Mouse (Mus musculus): ENCODE measurements around the gene Emc10. TPM values are rescaled to one million over a fixed set of nuclear protein-coding genes. Genes with fewer than 3 reads are reported as not detected.
A peak's percentile ranks its signal among the peaks of the same experiment; 100 is the strongest.

Gene Emc10
- polyA plus RNA-seq, 1 experiment from 2014 or later: 140 TPM

DNA sequence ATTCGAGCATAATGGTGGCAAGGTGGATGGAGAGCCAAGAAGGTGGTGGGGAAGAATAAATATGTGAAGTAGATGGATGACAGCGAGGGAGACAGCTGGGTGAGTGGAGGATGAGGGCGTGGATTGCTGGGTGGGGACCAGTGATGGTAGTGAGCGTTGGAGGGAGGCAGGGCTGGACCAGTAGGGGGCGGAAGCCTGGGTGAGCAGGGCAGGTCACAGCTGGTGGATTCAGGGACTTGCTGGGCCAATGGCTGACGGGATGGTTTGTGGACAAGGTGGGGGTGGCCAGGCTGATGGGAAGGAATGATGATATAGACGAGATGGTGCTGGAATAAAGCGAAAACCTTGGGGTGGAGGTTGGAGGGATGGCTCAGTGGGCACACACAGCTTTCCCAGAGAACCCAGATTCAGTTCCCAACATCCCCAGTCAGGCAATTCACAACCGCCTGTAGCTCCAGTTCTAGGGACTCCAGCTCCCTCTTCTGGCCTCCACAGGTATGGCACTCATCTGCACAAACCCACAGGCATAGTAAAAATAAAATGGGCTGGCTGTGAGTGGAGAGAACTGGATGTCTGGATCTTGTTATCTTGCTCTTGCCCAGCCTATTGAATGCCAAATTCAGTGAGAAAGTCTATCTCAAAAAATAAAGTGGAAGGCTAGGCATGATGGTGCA is 23.0 kb upstream of the Emc10 start:
- Histone ChIP-seq H3K4me2 (ENCODE audit: low read depth, low read length) (no peak overlapping the region), H3K27me3 (replicated peaks; ENCODE audit: control insufficient read depth, insufficient read depth, low read length) (peaks cover 31% of the 10 kb centered on the region), H3K27ac (replicated peaks; ENCODE audit: low read depth, low read length) (no peak overlapping the region), H3K4me1 (ENCODE audit: control insufficient read depth, insufficient read depth, low read length) (no peaks in the 10 kb centered on the region), H3K4me3 (ENCODE audit: low read depth, low read length) (no peak overlapping the region), H3K9me3 (ENCODE audit: control insufficient read depth, low read length) (no peaks in the 10 kb centered on the region), H3K9ac (ENCODE audit: low read depth, low read length) (no peak overlapping the region), H3K36me3 (ENCODE audit: control insufficient read depth, insufficient read depth, low read length) (no peaks in the 10 kb centered on the region)
- 65% methylated on average over 9 of the region's 9 CpGs for WGBS
- no peak for DNase-seq (ENCODE audit: low spot score)
- ATAC-seq (ENCODE audit: low read depth): no peak

GRCm38 (mm10) chr7:44507491-44507890 is 11.2 kb upstream of the Emc10 start:
- H3K4me2 ChIP-seq (ENCODE audit: low read depth, low read length): no peak overlapping the region
- no peak for DNase-seq (ENCODE audit: low spot score)
- H3K27ac ChIP-seq (replicated peaks; ENCODE audit: low read depth, low read length): no peak overlapping the region
- peaks cover 8% of the 10 kb centered on the region for H3K27me3 ChIP-seq (replicated peaks; ENCODE audit: control insufficient read depth, insufficient read depth, low read length)
- 0 out of 2 replicates have a peak, but pooled peaks cover 3% of the 10 kb centered on the region for H3K9me3 ChIP-seq (ENCODE audit: control insufficient read depth, low read length)
- no peak overlapping the region for H3K9ac ChIP-seq (ENCODE audit: low read depth, low read length)
- no peaks in the 10 kb centered on the region for H3K36me3 ChIP-seq (ENCODE audit: control insufficient read depth, insufficient read depth, low read length)
- H3K4me3 ChIP-seq (ENCODE audit: low read depth, low read length): no peak overlapping the region
- ATAC-seq (ENCODE audit: low read depth): no peak
- H3K4me1 ChIP-seq (ENCODE audit: control insufficient read depth, insufficient read depth, low read length): no peaks in the 10 kb centered on the region

DNA sequence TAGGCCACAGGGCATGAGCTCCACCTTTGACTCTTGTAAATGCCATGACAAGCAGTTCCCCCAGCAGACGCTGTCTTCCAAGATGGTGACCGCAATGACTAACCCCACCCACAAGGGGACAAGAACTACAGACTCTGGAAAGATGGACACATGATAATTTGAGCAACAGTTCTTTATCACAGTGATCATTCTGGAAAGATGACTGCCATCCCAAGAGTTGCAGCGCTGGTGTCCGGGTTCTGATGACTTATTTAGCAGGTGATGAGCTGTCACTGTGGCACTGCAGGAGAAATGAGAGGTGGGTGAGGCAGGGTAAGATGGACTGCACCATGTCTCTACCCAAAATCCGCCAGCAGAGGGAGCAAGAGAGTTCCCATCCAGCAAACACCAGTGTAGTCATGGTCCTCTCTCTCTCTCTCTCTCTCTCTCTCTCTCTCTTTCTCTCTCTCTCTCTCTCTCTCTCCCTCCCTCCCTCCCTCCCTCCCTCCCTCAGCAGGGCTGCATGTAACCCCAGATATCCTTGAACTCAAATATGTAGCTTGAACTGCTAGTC is 5.3 kb upstream of the Emc10 start:
- ATAC-seq (ENCODE audit: low read depth) (0 out of 2 replicates have a peak, but pooled peaks have one; percentile 62), DNase-seq (ENCODE audit: low spot score) (peak; percentile 43)
- no peak overlapping the region for H3K4me2 ChIP-seq (ENCODE audit: low read depth, low read length)
- no peak overlapping the region for H3K4me3 ChIP-seq (ENCODE audit: low read depth, low read length)
- no peaks in the 10 kb centered on the region for H3K27me3 ChIP-seq (replicated peaks; ENCODE audit: control insufficient read depth, insufficient read depth, low read length)
- 41% methylated on average over 5 of the region's 5 CpGs for WGBS
- H3K27ac ChIP-seq (replicated peaks; ENCODE audit: low read depth, low read length): no peak overlapping the region
- no peak overlapping the region for H3K9ac ChIP-seq (ENCODE audit: low read depth, low read length)
- no peaks in the 10 kb centered on the region for H3K36me3 ChIP-seq (ENCODE audit: control insufficient read depth, insufficient read depth, low read length)
- no peaks in the 10 kb centered on the region for H3K4me1 ChIP-seq (ENCODE audit: control insufficient read depth, insufficient read depth, low read length)
- H3K9me3 ChIP-seq (ENCODE audit: control insufficient read depth, low read length): 0 out of 2 replicates have a peak, but pooled peaks cover 3% of the 10 kb centered on the region

DNA sequence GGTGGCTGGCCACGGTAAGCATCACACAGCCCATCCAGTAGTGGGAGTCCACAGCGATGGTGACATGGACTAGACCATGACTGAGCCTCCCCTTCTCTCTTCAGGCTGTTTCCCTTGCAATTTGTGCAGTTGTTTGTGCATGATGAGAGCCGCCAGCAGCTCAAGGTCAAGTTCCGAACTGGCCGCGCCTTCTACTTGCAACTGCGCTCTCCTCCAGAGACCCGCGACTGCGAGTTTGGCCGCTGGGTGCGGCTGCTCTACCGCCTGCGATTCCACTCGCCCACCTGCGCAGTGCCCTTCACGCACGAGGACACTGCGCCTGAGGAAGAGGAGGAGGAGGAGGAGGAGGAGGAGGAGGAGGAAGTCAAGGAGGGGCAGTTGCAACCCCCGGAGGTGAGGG is 3.7 kb upstream of the Emc10 start:
- Histone ChIP-seq H3K4me3 (ENCODE audit: low read depth, low read length) (no peak overlapping the region), H3K4me2 (ENCODE audit: low read depth, low read length) (no peak overlapping the region), H3K9ac (ENCODE audit: low read depth, low read length) (no peak overlapping the region), H3K9me3 (ENCODE audit: control insufficient read depth, low read length) (0 out of 2 replicates have a peak, but pooled peaks cover 3% of the 10 kb centered on the region), H3K27ac (replicated peaks; ENCODE audit: low read depth, low read length) (no peak overlapping the region), H3K27me3 (replicated peaks; ENCODE audit: control insufficient read depth, insufficient read depth, low read length) (no peaks in the 10 kb centered on the region), H3K4me1 (ENCODE audit: control insufficient read depth, insufficient read depth, low read length) (peaks cover 7% of the 10 kb centered on the region), H3K36me3 (ENCODE audit: control insufficient read depth, insufficient read depth, low read length) (no peaks in the 10 kb centered on the region)
- WGBS: 59% methylated on average over 15 of the region's 20 CpGs
- ATAC-seq (ENCODE audit: low read depth) (no peak), DNase-seq (ENCODE audit: low spot score) (no peak)

DNA sequence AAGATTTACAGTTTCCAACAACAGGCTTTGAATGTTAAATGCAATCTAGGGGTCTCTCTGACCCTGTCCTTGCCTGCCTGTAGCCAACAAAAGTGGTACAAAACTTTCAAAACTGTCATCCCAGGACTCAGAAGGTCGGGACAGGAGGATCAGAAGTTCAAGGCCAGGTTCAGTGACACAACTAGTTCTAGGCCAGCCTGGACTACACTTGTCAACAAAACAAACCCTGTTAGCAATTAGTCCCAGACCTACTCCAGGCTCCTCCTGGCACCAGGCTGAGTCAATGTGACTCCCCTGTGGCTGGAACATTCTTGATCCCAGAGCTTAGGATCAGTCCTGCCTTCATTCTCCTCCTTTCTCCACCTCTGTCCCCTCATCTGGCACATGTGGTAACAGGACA is 2.6 kb upstream of the Emc10 start:
- Histone ChIP-seq H3K4me3 (ENCODE audit: low read depth, low read length) (no peak overlapping the region), H3K27me3 (replicated peaks; ENCODE audit: control insufficient read depth, insufficient read depth, low read length) (no peaks in the 10 kb centered on the region), H3K4me2 (ENCODE audit: low read depth, low read length) (no peak overlapping the region), H3K27ac (replicated peaks; ENCODE audit: low read depth, low read length) (no peak overlapping the region), H3K36me3 (ENCODE audit: control insufficient read depth, insufficient read depth, low read length) (peaks cover 7% of the 10 kb centered on the region), H3K4me1 (ENCODE audit: control insufficient read depth, insufficient read depth, low read length) (peaks cover 7% of the 10 kb centered on the region), H3K9ac (ENCODE audit: low read depth, low read length) (no peak overlapping the region), H3K9me3 (ENCODE audit: control insufficient read depth, low read length) (no peaks in the 10 kb centered on the region)
- DNase-seq (ENCODE audit: low spot score): no peak
- no peak for ATAC-seq (ENCODE audit: low read depth)
- WGBS: 75% methylated on average over 1 of the region's 1 CpGs

- Histone ChIP-seq H3K9me3 (ENCODE audit: control insufficient read depth, low read length) (no peaks in the 10 kb centered on the region), H3K4me3 (ENCODE audit: low read depth, low read length) (peak overlapping the region; percentile 76), H3K36me3 (ENCODE audit: control insufficient read depth, insufficient read depth, low read length) (peaks cover 20% of the 10 kb centered on the region), H3K4me2 (ENCODE audit: low read depth, low read length) (peak overlapping the region; percentile 84), H3K27me3 (replicated peaks; ENCODE audit: control insufficient read depth, insufficient read depth, low read length) (no peaks in the 10 kb centered on the region), H3K9ac (ENCODE audit: low read depth, low read length) (no peak overlapping the region), H3K4me1 (ENCODE audit: control insufficient read depth, insufficient read depth, low read length) (peaks cover 7% of the 10 kb centered on the region), H3K27ac (replicated peaks; ENCODE audit: low read depth, low read length) (no peak overlapping the region)
- no peak for DNase-seq (ENCODE audit: low spot score)
- no peak for ATAC-seq (ENCODE audit: low read depth)
- WGBS: 90% methylated on average over 10 of the region's 10 CpGs
These were observed 1.2 kb upstream of the Emc10 start for GRCm38 (mm10) chr7:44497361-44498055.

GRCm38 (mm10) chr7:44496771-44497109 is 411 bp upstream of the Emc10 start:
- DNase-seq (ENCODE audit: low spot score): no peak
- H3K4me2 ChIP-seq (ENCODE audit: low read depth, low read length): peak overlapping the region; percentile 84
- peak overlapping the region; percentile 85 for H3K9ac ChIP-seq (ENCODE audit: low read depth, low read length)
- WGBS: 0% methylated on average over 13 of the region's 26 CpGs
- peak overlapping the region; percentile 76 for H3K4me3 ChIP-seq (ENCODE audit: low read depth, low read length)
- peaks cover 7% of the 10 kb centered on the region for H3K4me1 ChIP-seq (ENCODE audit: control insufficient read depth, insufficient read depth, low read length)
- no peaks in the 10 kb centered on the region for H3K27me3 ChIP-seq (replicated peaks; ENCODE audit: control insufficient read depth, insufficient read depth, low read length)
- no peaks in the 10 kb centered on the region for H3K9me3 ChIP-seq (ENCODE audit: control insufficient read depth, low read length)
- ATAC-seq (ENCODE audit: low read depth): no peak
- H3K27ac ChIP-seq (replicated peaks; ENCODE audit: low read depth, low read length): peak overlapping the region; percentile 94
- H3K36me3 ChIP-seq (ENCODE audit: control insufficient read depth, insufficient read depth, low read length): peaks cover 28% of the 10 kb centered on the region

DNA sequence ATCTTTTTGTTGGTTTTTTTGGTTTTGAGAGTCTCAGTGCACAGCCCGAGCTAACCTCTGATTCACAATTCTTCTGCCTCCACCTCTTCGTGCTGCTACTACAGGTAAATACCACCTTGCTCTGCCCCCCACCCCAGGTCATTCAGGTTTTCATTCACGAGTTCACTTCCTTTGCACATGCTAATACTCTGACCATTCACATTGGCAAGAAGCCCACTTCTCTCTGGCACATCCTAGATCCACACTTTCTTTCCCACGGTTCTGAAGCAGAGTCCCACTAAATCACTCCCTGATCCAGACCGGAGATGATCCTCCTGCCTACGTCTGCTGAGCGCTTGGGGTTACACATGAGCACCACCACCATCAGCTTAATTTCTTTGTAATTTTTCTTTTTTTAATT is 1.2 kb downstream of the Emc10 start:
- Histone ChIP-seq H3K9ac (ENCODE audit: low read depth, low read length) (no peak overlapping the region), H3K4me3 (ENCODE audit: low read depth, low read length) (peak overlapping the region; percentile 76), H3K9me3 (ENCODE audit: control insufficient read depth, low read length) (no peaks in the 10 kb centered on the region), H3K27ac (replicated peaks; ENCODE audit: low read depth, low read length) (no peak overlapping the region), H3K4me2 (ENCODE audit: low read depth, low read length) (peak overlapping the region; percentile 85), H3K27me3 (replicated peaks; ENCODE audit: control insufficient read depth, insufficient read depth, low read length) (no peaks in the 10 kb centered on the region), H3K36me3 (ENCODE audit: control insufficient read depth, insufficient read depth, low read length) (peaks cover 43% of the 10 kb centered on the region), H3K4me1 (ENCODE audit: control insufficient read depth, insufficient read depth, low read length) (peaks cover 7% of the 10 kb centered on the region)
- 84% methylated on average over 7 of the region's 7 CpGs for WGBS
- ATAC-seq (ENCODE audit: low read depth): no peak
- no peak for DNase-seq (ENCODE audit: low spot score)

All from embryonic facial prominence, embryonic 14.5 days (tissue).